Mouse (Mus musculus): ENCODE data around the gene Sgsm1.

GRCm38 (mm10) chr5:113306750-113307477, 3.7 kb downstream of the Sgsm1 start:
- TF ChIP-seq POLR2A (IDR thresholded peaks at IDR 0.05; ENCODE audit: low read depth, low read length) = no peak
- TF ChIP-seq CTCF (IDR thresholded peaks at IDR 0.05; ENCODE audit: extremely low read depth, insufficient read depth, insufficient read length, insufficient replicate concordance) = no peak
